Mouse (Mus musculus) heart, embryonic 10.5 days (tissue): ENCODE data around the gene Frs2. TPM values are rescaled to one million over a fixed set of nuclear protein-coding genes. Genes with fewer than 3 reads are reported as not detected.
"Not testable (repeated sequence)": the region's sequence is repeated elsewhere in the genome, so short reads cannot be mapped to it uniquely, and the experiment has no call there.

Source experiments
- DNase-seq: peaks from one replicate; pipeline ENCODE4 v3.0.0-alpha.2; 2017; ENCODE audit warnings: low spot score
- H3K27ac ChIP-seq: fragments of 300-500 bp; sonication (generic); 2 replicates; pipeline ENCODE4 v1.5.1; 2016; ENCODE audit warnings: mild to moderate bottlenecking
- H3K27me3 ChIP-seq: fragments of 300-500 bp; sonication (generic); 2 replicates; pipeline ENCODE4 v1.6.1; 2016; ENCODE audit warnings: mild to moderate bottlenecking; ENCODE audit not compliant: poor library complexity, insufficient read depth, severe bottlenecking
- H3K36me3 ChIP-seq: fragments of 300-500 bp; sonication (generic); 2 replicates; pipeline ENCODE4 v1.6.1; 2016; ENCODE audit warnings: mild to moderate bottlenecking, moderate library complexity
- H3K4me1 ChIP-seq: fragments of 300-500 bp; sonication (generic); 2 replicates; pipeline ENCODE4 v1.6.1; 2016; ENCODE audit warnings: mild to moderate bottlenecking
- H3K4me3 ChIP-seq: fragments of 300-500 bp; sonication (generic); 2 replicates; pipeline ENCODE4 v1.5.1; 2016; ENCODE audit warnings: mild to moderate bottlenecking, moderate library complexity
- H3K9me3 ChIP-seq: fragments of 300-500 bp; sonication (generic); 2 replicates; pipeline ENCODE4 v1.6.1; 2016; ENCODE audit warnings: mild to moderate bottlenecking, moderate library complexity
- WGBS: fragments of 180-500 bp; shearing (Covaris S2); methylation state at CpG from one replicate; pipeline ENCODE4 v1.1.7; 2016; 5-methylcytosine and 5-hydroxymethylcytosine counted together
- polyA plus RNA-seq: library from polyadenylated mRNA; unstranded; fragments of >200 nt; fragmentation: Nextera tagmentation; extraction: Ambion mirVana; gene quantifications from 2 replicates; pipeline ENCODE4 v1.2.1, GENCODE M21; 2016

Gene Frs2
- polyA plus RNA-seq, 1 experiment from 2014 or later = 20.0 TPM

DNA sequence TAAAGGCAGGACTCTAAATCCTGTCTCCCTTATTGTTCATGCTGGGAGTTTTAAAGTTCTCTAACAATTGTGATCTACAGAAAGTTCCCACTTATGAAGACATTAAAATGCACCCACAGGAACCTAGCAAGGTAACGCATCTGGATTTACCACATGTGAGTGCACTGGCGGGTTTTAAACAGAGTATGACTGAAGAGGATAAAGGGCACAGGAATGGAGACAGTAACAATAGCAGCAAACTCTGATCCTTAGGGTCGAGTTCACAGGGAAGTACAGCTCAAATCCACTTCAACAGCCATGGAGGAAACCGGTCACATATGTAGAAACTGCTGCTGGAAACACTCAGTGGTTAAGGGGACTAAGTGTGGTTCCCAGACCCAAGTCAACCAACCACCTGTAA lies 99.1 kb downstream of the Frs2 start:
- DNase-seq = no peak
- Histone ChIP-seq H3K36me3 (peaks cover 63% of the 10 kb centered on the region), H3K27ac (no peak overlapping the region), H3K4me3 (peak overlapping the region; percentile 68; the same call in 1 of the 2 replicates), H3K4me1 (peaks cover 26% of the 10 kb centered on the region), H3K27me3 (no peaks in the 10 kb centered on the region), H3K9me3 (no peaks in the 10 kb centered on the region)
- 74% methylated on average over 4 of the region's 4 CpGs for WGBS

DNA sequence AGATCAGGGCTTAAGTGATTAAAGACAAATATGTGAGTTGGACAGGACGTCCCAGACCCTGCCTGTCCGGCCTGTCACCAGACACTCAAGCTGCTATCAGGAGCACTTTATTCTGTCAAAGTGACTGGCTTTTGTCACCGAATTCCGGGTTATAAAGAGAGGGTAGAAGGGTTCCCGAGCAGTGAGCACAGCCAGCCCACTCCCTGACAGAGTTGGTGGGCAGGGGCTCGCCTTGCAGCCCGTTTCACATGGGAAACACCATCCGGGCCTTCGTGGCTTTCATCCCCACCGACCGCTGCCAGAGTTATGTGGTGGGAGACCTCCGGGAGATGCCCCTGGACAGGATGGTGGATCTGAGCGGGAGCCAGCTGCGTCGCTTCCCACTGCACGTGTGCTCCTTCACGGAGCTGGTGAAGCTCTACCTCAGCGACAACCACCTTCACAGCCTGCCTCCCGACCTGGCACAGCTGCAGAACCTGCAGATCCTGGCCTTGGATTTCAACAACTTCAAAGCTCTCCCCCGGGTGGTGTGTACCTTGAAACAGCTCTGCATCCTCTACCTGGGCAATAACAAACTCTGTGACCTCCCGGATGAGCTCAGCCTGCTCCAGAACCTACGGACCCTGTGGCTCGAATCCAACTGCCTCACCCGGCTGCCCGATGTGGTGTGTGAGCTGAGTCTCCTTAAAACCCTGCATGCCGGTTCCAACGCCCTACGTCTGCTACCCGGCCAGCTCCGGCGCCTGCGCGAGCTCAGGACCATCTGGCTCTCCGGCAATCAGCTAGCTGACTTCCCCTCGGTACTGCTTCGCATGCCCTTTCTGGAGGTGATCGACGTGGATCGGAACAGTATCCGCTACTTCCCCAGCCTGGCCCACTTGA lies 102.9 kb downstream of the Frs2 start, which contains the start of gene Lrrc10:
Lrrc10 (plus strand) TSS at position 167 of the 882 bp plus-strand sequence.
- peak within 1 kb of the TSS; percentile 68 for H3K4me3 ChIP-seq
- DNase-seq = peak; percentile 88
- H3K36me3 ChIP-seq = peaks cover 24% of the 10 kb centered on the region
- H3K27ac ChIP-seq = peak within 1 kb of the TSS; percentile 91
- H3K27me3 ChIP-seq = no peaks in the 10 kb centered on the region
- 21% methylated on average over 40 of the region's 40 CpGs for WGBS
- H3K4me1 ChIP-seq = peaks cover 51% of the 10 kb centered on the region
- no peaks in the 10 kb centered on the region for H3K9me3 ChIP-seq

DNA sequence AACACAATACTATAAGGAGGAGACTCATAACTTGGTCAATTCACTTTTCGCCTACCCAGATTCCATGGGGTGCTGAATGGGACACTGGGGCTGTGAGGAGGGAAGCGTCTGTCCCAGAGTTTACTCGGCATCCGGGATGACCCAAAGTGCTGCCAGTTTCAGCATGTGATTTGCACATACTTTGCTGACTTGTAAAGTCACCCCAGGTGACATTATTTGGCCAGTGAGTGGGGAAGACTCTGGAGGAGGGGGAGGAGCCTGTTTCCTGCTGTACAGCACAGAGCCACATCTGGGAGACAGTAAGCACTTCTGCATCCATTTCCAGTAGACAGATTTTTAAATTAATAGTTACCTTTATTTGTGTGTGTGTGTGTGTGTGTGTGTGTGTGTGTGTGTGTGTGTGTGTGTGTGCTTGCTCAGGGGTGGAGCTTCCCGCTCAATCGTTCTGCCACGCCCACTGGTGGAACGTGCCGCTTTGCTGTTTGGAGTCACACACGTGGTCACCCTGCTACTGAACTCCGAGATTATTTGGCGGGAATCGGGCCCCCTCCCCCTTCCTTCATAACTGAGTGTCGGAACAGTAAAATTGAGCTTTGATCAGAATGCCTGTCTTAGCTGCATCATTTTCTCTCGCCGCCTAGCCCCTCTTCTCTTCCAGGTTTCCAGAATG lies 104.7 kb downstream of the Frs2 start:
- not testable (repeated sequence) for H3K9me3 ChIP-seq, H3K27me3 ChIP-seq, H3K36me3 ChIP-seq
- peak overlapping the region; percentile 76 for H3K27ac ChIP-seq
- peak; percentile 86 for DNase-seq
- WGBS = 25% methylated on average over 16 of the region's 16 CpGs
- H3K4me1 ChIP-seq = peaks cover 46% of the 10 kb centered on the region
- H3K4me3 ChIP-seq = 0 out of 2 replicates have a peak overlapping the region, but pooled peaks have one; percentile 18

DNA sequence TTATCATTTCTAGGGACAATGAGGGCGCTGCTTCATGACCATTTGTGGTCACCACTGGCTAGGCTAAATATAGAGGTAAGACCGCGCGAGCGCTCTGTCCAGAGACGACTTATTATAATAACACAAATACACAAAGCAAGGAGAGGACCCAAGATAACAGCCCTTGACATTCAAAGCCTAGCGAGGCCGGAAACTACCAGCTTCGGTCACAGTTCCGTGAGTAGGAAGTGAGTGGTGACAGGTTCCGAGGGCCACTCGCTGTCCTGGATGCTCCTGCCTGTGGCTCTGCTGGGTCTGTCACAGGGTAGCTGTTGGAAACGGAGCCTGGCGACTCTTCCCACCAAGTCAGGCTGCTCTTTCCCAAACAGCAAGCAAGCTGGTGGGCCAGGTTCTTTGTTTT lies 106.0 kb downstream of the Frs2 start:
- Histone ChIP-seq H3K9me3 (no peaks in the 10 kb centered on the region), H3K4me1 (peaks cover 45% of the 10 kb centered on the region), H3K36me3 (no peaks in the 10 kb centered on the region), H3K27me3 (no peaks in the 10 kb centered on the region), H3K4me3 (peak overlapping the region; percentile 29; the same call in 1 of the 2 replicates), H3K27ac (peak overlapping the region; percentile 88)
- peak; percentile 94 for DNase-seq
- WGBS = 24% methylated on average over 14 of the region's 14 CpGs

DNA sequence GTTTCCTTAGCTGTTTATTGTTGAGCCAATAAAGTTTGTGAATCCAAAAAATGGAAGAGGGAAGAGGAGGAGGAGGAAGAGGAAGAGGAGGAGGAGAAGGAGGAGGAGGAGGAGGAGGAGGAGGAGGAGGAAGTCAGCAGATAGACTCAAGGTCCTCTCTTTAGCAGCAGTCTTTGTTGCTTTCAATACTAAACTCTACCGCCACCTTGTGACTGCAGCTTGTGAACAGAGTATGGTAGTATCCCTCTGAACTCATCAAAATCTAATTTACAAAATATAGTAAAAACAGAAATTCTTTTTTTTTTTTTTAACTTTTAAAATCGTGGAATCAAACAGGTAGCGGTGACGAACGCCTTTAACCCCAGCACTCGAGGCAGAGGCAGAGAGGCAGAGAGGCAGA lies 108.0 kb downstream of the Frs2 start:
- H3K4me3 ChIP-seq = no peak overlapping the region
- no peak for DNase-seq
- H3K4me1 ChIP-seq = peaks cover 36% of the 10 kb centered on the region
- no peaks in the 10 kb centered on the region for H3K27me3 ChIP-seq
- no peak overlapping the region for H3K27ac ChIP-seq
- H3K9me3 ChIP-seq = no peaks in the 10 kb centered on the region
- no peaks in the 10 kb centered on the region for H3K36me3 ChIP-seq
- 71% methylated on average over 6 of the region's 6 CpGs for WGBS

DNA sequence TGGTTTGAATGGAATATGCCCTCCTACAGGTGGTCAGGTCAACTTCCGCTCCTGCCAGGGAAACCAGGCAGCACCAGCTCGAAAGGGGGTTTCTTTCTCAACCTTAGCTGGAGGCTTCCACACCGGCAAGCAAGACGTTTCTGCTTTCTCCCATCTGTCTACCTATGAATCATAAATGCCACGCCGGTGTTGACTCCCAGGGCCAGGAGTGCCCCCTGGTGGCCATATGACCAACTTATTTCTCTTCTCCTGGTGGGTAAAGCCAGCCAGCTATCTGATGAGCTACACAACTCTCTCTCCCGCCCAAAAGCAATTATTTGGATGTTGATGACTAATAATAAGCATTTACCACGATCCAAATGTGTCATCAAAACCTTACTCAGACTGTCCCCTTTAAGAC lies 114.5 kb downstream of the Frs2 start:
- 25% methylated on average over 8 of the region's 8 CpGs for WGBS
- 0 out of 2 replicates have a peak, but pooled peaks cover 4% of the 10 kb centered on the region for H3K4me1 ChIP-seq
- H3K4me3 ChIP-seq = no peak overlapping the region
- H3K27me3 ChIP-seq = no peaks in the 10 kb centered on the region
- H3K9me3 ChIP-seq = no peaks in the 10 kb centered on the region
- peak; percentile 89 for DNase-seq
- H3K27ac ChIP-seq = no peak overlapping the region
- no peaks in the 10 kb centered on the region for H3K36me3 ChIP-seq

DNA sequence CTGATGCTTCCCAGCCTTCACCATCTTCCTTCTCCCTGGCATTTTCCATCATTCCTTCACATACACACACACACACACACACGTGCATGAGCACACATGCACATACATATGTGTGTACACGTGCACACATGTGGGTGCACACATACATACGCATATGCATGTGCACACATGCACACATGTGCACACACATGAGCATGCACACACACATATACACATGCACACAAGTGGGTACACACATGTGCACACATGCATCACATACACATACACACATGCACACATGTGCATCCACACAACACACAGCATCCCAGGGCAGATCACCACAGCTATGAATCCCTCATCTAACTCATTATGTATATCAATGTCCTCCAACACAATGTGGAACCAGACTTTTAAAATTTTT lies 117.2 kb downstream of the Frs2 start:
- no peak for DNase-seq
- peaks cover 9% of the 10 kb centered on the region; the same call in 1 of the 2 replicates for H3K27me3 ChIP-seq
- H3K4me3 ChIP-seq = no peak overlapping the region
- no peaks in the 10 kb centered on the region for H3K36me3 ChIP-seq
- WGBS = 89% methylated on average over 3 of the region's 3 CpGs
- H3K27ac ChIP-seq = no peak overlapping the region
- H3K9me3 ChIP-seq = no peaks in the 10 kb centered on the region
- 0 out of 2 replicates have a peak, but pooled peaks cover 4% of the 10 kb centered on the region for H3K4me1 ChIP-seq

DNA sequence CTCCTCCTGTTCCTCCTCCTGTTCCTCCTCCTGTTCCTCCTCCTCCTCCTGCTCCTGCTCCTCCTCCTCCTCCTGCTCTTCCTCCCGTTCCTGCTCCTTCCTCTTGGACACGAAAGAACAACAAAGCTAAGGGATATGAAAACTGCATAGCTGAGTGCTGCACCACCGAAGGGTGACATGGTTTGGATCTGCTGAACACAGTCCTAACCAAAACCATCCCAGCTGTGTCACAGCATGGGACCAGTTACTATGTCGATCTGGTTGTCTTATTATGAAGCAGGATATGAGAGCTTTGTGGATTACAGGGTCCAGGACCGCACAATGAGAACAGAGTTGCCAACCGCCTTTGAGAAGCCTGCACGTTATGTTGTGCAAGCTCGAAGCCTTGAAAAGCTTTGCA lies 122.2 kb downstream of the Frs2 start:
- Histone ChIP-seq H3K36me3 (no peaks in the 10 kb centered on the region), H3K27me3 (peaks cover 21% of the 10 kb centered on the region)
- WGBS = 81% methylated on average over 8 of the region's 8 CpGs

DNA sequence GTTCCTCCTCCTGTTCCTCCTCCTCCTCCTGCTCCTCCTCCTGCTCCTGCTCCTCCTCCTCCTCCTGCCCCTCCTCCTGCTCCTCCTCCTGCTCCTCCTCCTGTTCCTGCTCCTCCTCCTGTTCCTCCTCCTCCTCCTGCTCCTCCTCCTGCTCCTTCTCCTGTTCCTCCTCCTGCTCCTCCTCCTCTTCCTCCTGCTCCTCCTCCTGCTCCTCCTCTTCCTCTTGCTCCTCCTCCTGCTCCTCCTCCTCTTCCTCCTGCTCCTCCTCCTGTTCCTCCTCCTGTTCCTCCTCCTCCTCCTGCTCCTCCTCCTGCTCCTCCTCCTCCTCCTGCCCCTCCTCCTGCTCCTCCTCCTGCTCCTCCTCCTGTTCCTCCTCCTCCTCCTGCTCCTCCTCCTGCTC lies 122.6 kb downstream of the Frs2 start:
- H3K27me3 ChIP-seq = peaks cover 21% of the 10 kb centered on the region
- not testable (repeated sequence) for H3K36me3 ChIP-seq, H3K9me3 ChIP-seq, H3K4me3 ChIP-seq, H3K27ac ChIP-seq, DNase-seq
- peaks cover 35% of the 10 kb centered on the region for H3K4me1 ChIP-seq

More for the DNA sequence above, 122.2 kb downstream of the Frs2 start:
- DNase-seq = no peak
- H3K9me3 ChIP-seq = no peaks in the 10 kb centered on the region
- H3K4me3 ChIP-seq = no peak overlapping the region
- H3K4me1 ChIP-seq = peaks cover 31% of the 10 kb centered on the region
- no peak overlapping the region for H3K27ac ChIP-seq

DNA sequence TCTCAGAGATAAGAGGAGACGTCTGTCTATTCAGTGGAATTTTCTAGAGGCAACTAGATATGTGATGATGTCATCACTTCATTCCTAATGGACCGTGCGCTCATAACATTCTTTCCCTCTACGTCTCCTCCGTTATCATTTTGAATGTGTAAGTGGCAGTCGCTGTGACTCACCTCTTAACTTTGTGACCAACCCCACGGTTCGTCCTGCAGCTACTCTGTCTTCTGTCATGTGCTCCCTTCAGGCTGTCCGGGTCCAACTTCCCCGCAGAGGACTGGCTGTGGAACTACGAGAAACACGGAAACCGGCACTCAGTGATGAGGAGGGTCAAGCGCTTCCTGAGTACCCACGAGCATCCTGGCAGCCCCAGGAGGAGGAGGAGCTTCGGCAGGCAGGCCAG lies 124.6 kb downstream of the Frs2 start:
- 12% methylated on average over 16 of the region's 16 CpGs for WGBS
- Histone ChIP-seq H3K27me3 (peaks cover 21% of the 10 kb centered on the region), H3K4me3 (peak overlapping the region; percentile 51), H3K9me3 (no peaks in the 10 kb centered on the region), H3K4me1 (peaks cover 39% of the 10 kb centered on the region), H3K36me3 (no peaks in the 10 kb centered on the region), H3K27ac (peak overlapping the region; percentile 86)
- no peak for DNase-seq

DNA sequence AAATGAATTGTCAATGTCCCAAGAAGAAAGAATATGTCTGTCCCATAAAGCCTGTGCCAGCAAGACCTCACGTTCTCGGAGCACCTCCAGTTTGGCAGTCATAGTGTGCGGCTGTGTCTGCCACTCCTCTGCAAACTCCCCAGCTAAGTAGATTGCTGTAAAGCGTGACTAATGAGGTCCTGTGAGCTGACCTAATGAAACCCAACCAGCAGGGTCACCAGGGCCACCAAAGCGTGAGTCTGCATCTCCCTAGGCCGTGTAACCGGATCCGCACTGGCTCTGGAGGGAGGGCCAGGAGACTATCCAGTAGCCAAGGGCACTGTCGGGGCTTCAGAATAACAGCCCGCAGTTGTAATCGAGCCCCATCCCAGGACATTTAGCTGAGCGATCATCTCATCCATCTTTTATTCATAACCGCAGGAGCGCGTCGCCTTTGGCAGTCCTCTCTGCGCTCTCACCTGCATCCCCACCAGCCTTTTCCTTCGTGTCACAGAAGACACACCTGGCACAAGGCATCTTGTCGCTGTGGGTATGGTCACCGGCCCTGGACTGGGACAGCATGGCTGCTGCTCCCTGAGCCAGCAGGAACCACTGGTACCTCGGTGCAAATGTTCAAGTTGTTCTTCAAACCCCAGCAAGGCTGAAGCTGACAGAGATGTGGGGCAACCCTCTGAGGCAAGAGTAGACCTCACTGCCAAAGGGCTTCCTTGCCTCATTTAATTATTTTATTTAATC lies 127.1 kb downstream of the Frs2 start:
- Histone ChIP-seq H3K27ac (peak overlapping the region; percentile 39; the same call in 1 of the 2 replicates), H3K9me3 (no peaks in the 10 kb centered on the region), H3K36me3 (no peaks in the 10 kb centered on the region), H3K4me1 (peaks cover 45% of the 10 kb centered on the region), H3K4me3 (0 out of 2 replicates have a peak overlapping the region, but pooled peaks have one; percentile 10), H3K27me3 (peaks cover 12% of the 10 kb centered on the region)
- DNase-seq = no peak
- WGBS = 32% methylated on average over 21 of the region's 21 CpGs
